25 mouse cellular contexts compared by ENCODE assay signal in the genomic region with DNA sequence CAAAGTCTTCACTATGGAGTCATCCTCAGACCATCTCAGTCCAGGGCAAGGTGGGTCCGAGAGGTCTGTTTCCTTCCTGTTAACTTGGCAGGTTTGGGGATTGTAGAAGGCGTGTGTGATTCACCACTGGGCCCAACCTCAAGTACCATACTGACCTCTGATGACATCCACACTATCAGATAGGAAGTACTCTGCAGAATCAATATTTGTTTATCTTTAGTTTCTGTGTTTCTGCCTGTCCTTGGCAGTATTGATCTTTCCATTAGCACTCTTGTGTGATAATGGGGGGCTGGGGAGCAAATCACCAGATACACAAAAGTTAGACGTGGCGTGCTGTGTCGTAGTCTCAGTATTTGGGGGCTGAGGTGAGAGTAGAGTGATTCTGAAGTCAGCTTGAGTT. TPM values are rescaled to one million over a fixed set of nuclear protein-coding genes. Genes with fewer than 3 reads are reported as not detected.
A peak's percentile ranks its signal among the peaks of the same experiment; 100 is the strongest.
DNase-seq lines count a peak whose midpoint lies in the region; ATAC-seq and TF ChIP-seq lines count a peak whose summit lies in the region.
"Had no signal": no experiment of that assay in that cellular context is flagged by ENCODE, and none has a peak within 500 bp of the region (broad histone marks: within the 10 kb centered on the region; RNA-seq: fewer than 3 reads in every experiment).

No protein-coding gene starts in this region.

- intact Hi-C loops in heart, postnatal 10 days (cut with DNase I) = no loop called here

- 0 out of 2 replicates have a peak overlapping the region, but pooled peaks have one; percentile 14 for H3K27ac ChIP-seq in liver, adult 2 months (replicated peaks; ENCODE audit: insufficient read depth, low read depth, low read length)
- H3K27ac ChIP-seq in CH12.LX (ENCODE audit: insufficient read depth, low read depth) = no peak overlapping the region
- H3K27ac ChIP-seq in liver, embryonic 15.5 days (replicated peaks) = peak overlapping the region; percentile 25
- H3K27ac ChIP-seq in liver, postnatal 0 days (ENCODE audit: low read depth) = peak overlapping the region; percentile 66; the same call in 1 of the 2 replicates
- H3K27ac ChIP-seq: embryonic facial prominence, embryonic 13.5 days; embryonic facial prominence, embryonic 15.5 days; forebrain, embryonic 13.5 days; forebrain, embryonic 15.5 days had no signal

- WGBS in liver, adult 2 months = 28% methylated on average over 5 of the region's 5 CpGs
- 69% methylated on average over 5 of the region's 5 CpGs for WGBS in liver, embryonic 15.5 days (ENCODE audit: insufficient replicate concordance)
- WGBS in liver, postnatal 0 days (ENCODE audit: insufficient replicate concordance) = 66% methylated on average over 5 of the region's 5 CpGs

- peaks cover 14% of the 10 kb centered on the region for H3K4me1 ChIP-seq in liver, adult 2 months (ENCODE audit: control insufficient read depth, insufficient read depth, low read length)
- H3K4me1 ChIP-seq in CH12.LX (ENCODE audit: control insufficient read depth in 1 of 2, insufficient read depth in 2 of 2) = no peaks in the 10 kb centered on the region
- peaks cover 48% of the 10 kb centered on the region for H3K4me1 ChIP-seq in liver, embryonic 15.5 days (replicated peaks)
- H3K4me1 ChIP-seq in liver, postnatal 0 days (ENCODE audit: insufficient read depth) = peaks cover 22% of the 10 kb centered on the region
- H3K4me1 ChIP-seq: embryonic facial prominence, embryonic 13.5 days; embryonic facial prominence, embryonic 15.5 days; forebrain, embryonic 13.5 days; forebrain, embryonic 15.5 days had no signal

- no peaks in the 10 kb centered on the region for H3K27me3 ChIP-seq in liver, adult 2 months (ENCODE audit: control insufficient read depth, insufficient read depth, low read length)
- H3K27me3 ChIP-seq in CH12.LX (replicated peaks) = no peaks in the 10 kb centered on the region
- no peaks in the 10 kb centered on the region for H3K27me3 ChIP-seq in liver, embryonic 15.5 days
- no peaks in the 10 kb centered on the region for H3K27me3 ChIP-seq in liver, postnatal 0 days (ENCODE audit: insufficient read depth, low read length)
- H3K27me3 ChIP-seq: embryonic facial prominence, embryonic 13.5 days; embryonic facial prominence, embryonic 15.5 days; forebrain, embryonic 13.5 days; forebrain, embryonic 15.5 days had no signal

- no peak for TF ChIP-seq CTCF in liver, adult 2 months (IDR thresholded peaks at IDR 0.05; ENCODE audit: low read depth, low read length)
- no peak for TF ChIP-seq CTCF in CH12.LX (conservative IDR thresholded peaks at IDR 0.05 in 1 of 2, IDR thresholded peaks at IDR 0.05 in 1 of 2; ENCODE audit: low read depth in 2 of 2, low read length in 2 of 2)
- TF ChIP-seq CTCF in liver, postnatal 0 days (IDR thresholded peaks at IDR 0.05; ENCODE audit: low read depth) = no peak

- ATAC-seq in liver, embryonic 15.5 days (ENCODE audit: insufficient read depth) = peak; percentile 11; the same call in 1 of the 2 replicates
- ATAC-seq in liver, postnatal 0 days = peak; percentile 81
- ATAC-seq: CD4-positive, CD25-positive, alpha-beta regulatory T cell, adult 4 months; forebrain, embryonic 13.5 days; forebrain, embryonic 15.5 days had no signal

- H3K79me2 ChIP-seq in liver, adult 2 months (ENCODE audit: control insufficient read depth, insufficient read depth, low read length) = no peaks in the 10 kb centered on the region
- H3K79me2 ChIP-seq in CH12.LX (replicated peaks; ENCODE audit: control insufficient read depth, extremely low read depth, insufficient read depth, poor library complexity, severe bottlenecking) = no peaks in the 10 kb centered on the region

- TF ChIP-seq RAD21 in CH12.LX (IDR thresholded peaks at IDR 0.05; ENCODE audit: low read depth, low read length) = no peak

- peak; percentile 88 for DNase-seq in liver, adult 2 months (ENCODE audit: extremely low read depth, low read depth, low spot score)
- DNase-seq in liver = no peak
- DNase-seq in CH12.LX (ENCODE audit: extremely low read depth) = no peak
- DNase-seq in liver, postnatal 0 days = no peak
- no peak for DNase-seq in thymus, postnatal 14 days
- no peak for DNase-seq in heart, postnatal 10 days
- DNase-seq in thymus, postnatal 10 days (ENCODE audit: low spot score in 2 of 2) = no peak
- DNase-seq: adrenal gland, adult 2 months; adrenal gland, postnatal 10 days; adrenal gland, postnatal 25 days; B cell, adult 2 months; cerebellum, adult 11 months; cerebellum, adult 18-20 months; cerebellum, adult 8-10 months; cerebellum, adult 9-11 months; cerebellum, postnatal 14 days; cerebellum, postnatal 36 days; embryo, embryonic 11 days had no signal

- no peaks in the 10 kb centered on the region for H3K9me3 ChIP-seq in CH12.LX (replicated peaks; ENCODE audit: low read length)
- H3K9me3 ChIP-seq in liver, embryonic 15.5 days (replicated peaks) = no peaks in the 10 kb centered on the region
- no peaks in the 10 kb centered on the region for H3K9me3 ChIP-seq in liver, postnatal 0 days (ENCODE audit: low read length)
- H3K9me3 ChIP-seq: embryonic facial prominence, embryonic 13.5 days; embryonic facial prominence, embryonic 15.5 days; forebrain, embryonic 13.5 days; forebrain, embryonic 15.5 days had no signal

- H3K36me3 ChIP-seq in liver, adult 2 months (ENCODE audit: control insufficient read depth, insufficient read depth, low read length) = peaks cover 18% of the 10 kb centered on the region
- H3K36me3 ChIP-seq in CH12.LX (replicated peaks in 1 of 2; ENCODE audit: control insufficient read depth in 1 of 2, insufficient read depth in 1 of 2, low read length in 1 of 2) = peaks cover 75 to 97% of the 10 kb centered on the region in 2 experiments
- peaks cover 69% of the 10 kb centered on the region for H3K36me3 ChIP-seq in liver, embryonic 15.5 days (replicated peaks)
- H3K36me3 ChIP-seq in liver, postnatal 0 days (replicated peaks; ENCODE audit: insufficient read depth, low read length) = peaks cover 43% of the 10 kb centered on the region

- TF ChIP-seq EP300 in CH12.LX (IDR thresholded peaks at IDR 0.05; ENCODE audit: low read length) = no peak
- TF ChIP-seq EP300 in liver, postnatal 0 days (IDR thresholded peaks at IDR 0.05; ENCODE audit: low read depth) = peak; percentile 80

- in situ Hi-C loops in CH12.LX (cut with MboI; ENCODE audit: low pct_ligation_motif_present, low pct_unique_long_range_greater_than_20kb, low sequenced_read_pairs) = no loop called here

- H3K4me2 ChIP-seq in CH12.LX (ENCODE audit: insufficient read depth, low read depth, poor library complexity, severe bottlenecking) = no peak overlapping the region
- no peak overlapping the region for H3K4me2 ChIP-seq in liver, embryonic 15.5 days
- H3K4me2 ChIP-seq in liver, postnatal 0 days (ENCODE audit: low read depth, low read length) = no peak overlapping the region
- H3K4me2 ChIP-seq: embryonic facial prominence, embryonic 13.5 days; embryonic facial prominence, embryonic 15.5 days; forebrain, embryonic 13.5 days; forebrain, embryonic 15.5 days had no signal

- no peak overlapping the region for H3K4me3 ChIP-seq in liver, adult 2 months (ENCODE audit: insufficient read depth, low read depth, low read length)
- no peak overlapping the region for H3K4me3 ChIP-seq in CH12.LX (replicated peaks in 1 of 3; ENCODE audit: low read depth in 2 of 3, low read length in 2 of 3, poor library complexity in 1 of 3)
- H3K4me3 ChIP-seq in liver, embryonic 15.5 days (replicated peaks) = no peak overlapping the region
- H3K4me3 ChIP-seq in liver, postnatal 0 days (ENCODE audit: low read depth, low read length) = no peak overlapping the region
- H3K4me3 ChIP-seq: embryonic facial prominence, embryonic 13.5 days; embryonic facial prominence, embryonic 15.5 days; forebrain, embryonic 13.5 days; forebrain, embryonic 15.5 days had no signal

- no peak for TF ChIP-seq POLR2A in liver, adult 2 months (IDR thresholded peaks at IDR 0.05; ENCODE audit: extremely low read depth, insufficient read depth, low read length)
- TF ChIP-seq POLR2A in CH12.LX (IDR thresholded peaks at IDR 0.05; ENCODE audit: low read depth, low read length) = no peak

- no peak overlapping the region for H3K9ac ChIP-seq in liver, adult 2 months (ENCODE audit: low read depth, low read length)
- H3K9ac ChIP-seq in CH12.LX (ENCODE audit: insufficient read depth, low read depth) = no peak overlapping the region
- H3K9ac ChIP-seq in liver, embryonic 15.5 days = no peak overlapping the region
- no peak overlapping the region for H3K9ac ChIP-seq in liver, postnatal 0 days (replicated peaks)
- H3K9ac ChIP-seq: embryonic facial prominence, embryonic 13.5 days; embryonic facial prominence, embryonic 15.5 days; forebrain, embryonic 13.5 days; forebrain, embryonic 15.5 days had no signal

- dilution Hi-C loops in CH12.LX (cut with MboI; ENCODE audit: extremely low pct_ligation_motif_present, extremely low pct_unique_long_range_greater_than_20kb, low sequenced_read_pairs) = no loop called here

RNA-seq across cellular contexts. Expression of gene Cinp, which starts 17.7 kb away (rescaled TPM):
- 20.4 and 20.8 TPM in 2 replicates for total RNA-seq in liver, adult 2 months (2014; rRNA removed)
- polyA plus RNA-seq in liver, adult 2 months (2012; rRNA removed) = 22.5 and 23.1 TPM in 2 replicates
- total RNA-seq in CH12.LX (2012; rRNA removed) (135 and 161 TPM in 2 replicates), CH12.LX (2014; rRNA removed) (164 and 167 TPM in 2 replicates)
- 114 and 131 TPM in 2 replicates for polyA plus RNA-seq in CH12.LX (2012; ENCODE audit: insufficient read length, low read depth)
- polyA plus RNA-seq in liver, embryonic 15.5 days (2015; fragmentation: Nextera tagmentation; extraction: Ambion mirVana) = 49.9 and 56.6 TPM in 2 replicates
- polyA plus RNA-seq in liver, postnatal 0 days (2015; fragmentation: Nextera tagmentation; extraction: Ambion mirVana) = 30.6 and 34.2 TPM in 2 replicates
- total RNA-seq in heart, postnatal 10 days (2021) = 10 to 100 TPM; 37.0 to 43.9 TPM

RNA-seq across cellular contexts. Expression of gene Tecpr2, which starts 17.8 kb away (rescaled TPM):
- total RNA-seq in liver, adult 2 months (2014; rRNA removed) = 2.5 and 3.0 TPM in 2 replicates
- 3.2 and 3.8 TPM in 2 replicates for polyA plus RNA-seq in liver, adult 2 months (2012; rRNA removed)
- total RNA-seq in CH12.LX (2012; rRNA removed) (6.7 and 7.5 TPM in 2 replicates), CH12.LX (2014; rRNA removed) (2.6 and 3.1 TPM in 2 replicates)
- polyA plus RNA-seq in CH12.LX (2012; ENCODE audit: insufficient read length, low read depth) = 2.8 and 2.9 TPM in 2 replicates
- polyA plus RNA-seq in liver, embryonic 15.5 days (2015; fragmentation: Nextera tagmentation; extraction: Ambion mirVana) = 1.6 and 1.8 TPM in 2 replicates
- polyA plus RNA-seq in liver, postnatal 0 days (2015; fragmentation: Nextera tagmentation; extraction: Ambion mirVana) = 0.63 and 1.1 TPM in 2 replicates
- total RNA-seq in heart, postnatal 10 days (2021) = 1 to 10 TPM; 5.2 to 6.3 TPM

RNA-seq across cellular contexts. Expression of gene Zfp839, which starts 21.2 kb away (rescaled TPM):
- total RNA-seq in liver, adult 2 months (2014; rRNA removed) = 4.0 TPM in 2 replicates
- 3.1 and 4.8 TPM in 2 replicates for polyA plus RNA-seq in liver, adult 2 months (2012; rRNA removed)
- 7.8 and 9.1 TPM in 2 replicates for total RNA-seq in CH12.LX (2012; rRNA removed)
- total RNA-seq in CH12.LX (2014; rRNA removed) = 3.7 and 3.8 TPM in 2 replicates
- 8.1 and 9.2 TPM in 2 replicates for polyA plus RNA-seq in CH12.LX (2012; ENCODE audit: insufficient read length, low read depth)
- polyA plus RNA-seq in liver, embryonic 15.5 days (2015; fragmentation: Nextera tagmentation; extraction: Ambion mirVana) = 1.7 and 1.8 TPM in 2 replicates
- polyA plus RNA-seq in liver, postnatal 0 days (2015; fragmentation: Nextera tagmentation; extraction: Ambion mirVana) = 1.1 and 1.8 TPM in 2 replicates
- total RNA-seq in heart, postnatal 10 days (2021) = 1 to 10 TPM; 7.1 to 7.4 TPM

RNA-seq across cellular contexts. Expression of gene Mok, which starts 30.5 kb away (rescaled TPM):
- total RNA-seq in liver, adult 2 months (2014; rRNA removed) = 0.07 and 0.18 TPM in 2 replicates
- polyA plus RNA-seq in liver, adult 2 months (2012; rRNA removed) = 0.20 TPM in 1 of 2 replicates, not detected in the other
- total RNA-seq in CH12.LX (2012; rRNA removed) (5.5 and 9.8 TPM in 2 replicates), CH12.LX (2014; rRNA removed) (5.8 and 7.1 TPM in 2 replicates)
- polyA plus RNA-seq in CH12.LX (2012; ENCODE audit: insufficient read length, low read depth) = 9.1 and 11.0 TPM in 2 replicates
- polyA plus RNA-seq in liver, embryonic 15.5 days (2015; fragmentation: Nextera tagmentation; extraction: Ambion mirVana) = 0.22 TPM in 2 replicates
- polyA plus RNA-seq in liver, postnatal 0 days (2015; fragmentation: Nextera tagmentation; extraction: Ambion mirVana) = 0.13 and 0.29 TPM in 2 replicates
- under 1 TPM; 0.57 to 0.62 TPM for total RNA-seq in heart, postnatal 10 days (2021)
- total RNA-seq: common myeloid progenitor, adult 5-6 weeks had no signal
